ENCODE assay signal across 12 mouse cellular contexts in genomic region chr3:122338897-122339296, GRCm38 (mm10).
"Had no signal": no experiment of that assay in that cellular context is flagged by ENCODE, and none has a peak within 500 bp of the region (broad histone marks: within the 10 kb centered on the region; RNA-seq: fewer than 3 reads in every experiment).

No protein-coding gene starts in this region.

- H3K9ac ChIP-seq: hindbrain, embryonic 15.5 days; lung, embryonic 15.5 days; midbrain, embryonic 12.5 days; stomach, embryonic 15.5 days had no signal

- H3K27ac ChIP-seq: hindbrain, embryonic 15.5 days; left cerebral cortex, adult 2 months; lung, embryonic 15.5 days; midbrain, embryonic 12.5 days; stomach, embryonic 15.5 days had no signal

- H3K4me3 ChIP-seq: hindbrain, embryonic 15.5 days; left cerebral cortex, adult 2 months; lung, embryonic 15.5 days; megakaryocyte, embryonic 14.5 days; midbrain, embryonic 12.5 days; stomach, embryonic 15.5 days had no signal

- H3K27me3 ChIP-seq: hindbrain, embryonic 15.5 days; lung, embryonic 15.5 days; stomach, embryonic 15.5 days had no signal

- H3K4me1 ChIP-seq: stomach, embryonic 15.5 days had no signal

- DNase-seq: kidney, adult 2 months; kidney, postnatal 10 days; lung, postnatal 14 days; right cerebral cortex, postnatal 14 days; thymus, adult 2 months; thymus, postnatal 25 days had no signal

- H3K4me2 ChIP-seq: hindbrain, embryonic 15.5 days; lung, embryonic 15.5 days; midbrain, embryonic 12.5 days; stomach, embryonic 15.5 days had no signal

- H3K36me3 ChIP-seq: hindbrain, embryonic 15.5 days; lung, embryonic 15.5 days; midbrain, embryonic 12.5 days; stomach, embryonic 15.5 days had no signal

- H3K9me3 ChIP-seq: hindbrain, embryonic 15.5 days; lung, embryonic 15.5 days; megakaryocyte, embryonic 14.5 days; midbrain, embryonic 12.5 days; stomach, embryonic 15.5 days had no signal
